13 mouse cellular contexts compared by ENCODE assay signal in genomic region chr5:142421886-142422285, GRCm38 (mm10).
"Had no signal": no experiment of that assay in that cellular context is flagged by ENCODE, and none has a peak within 500 bp of the region (broad histone marks: within the 10 kb centered on the region; RNA-seq: fewer than 3 reads in every experiment).

No protein-coding gene starts in this region.

- H3K27me3 ChIP-seq: limb, embryonic 12.5 days; liver, embryonic 15.5 days; megakaryocyte, embryonic 14.5 days; midbrain, embryonic 15.5 days; neural tube, embryonic 12.5 days had no signal

- H3K9ac ChIP-seq: limb, embryonic 12.5 days; liver, embryonic 15.5 days; midbrain, embryonic 15.5 days; neural tube, embryonic 12.5 days had no signal

- H3K4me2 ChIP-seq: limb, embryonic 12.5 days; liver, embryonic 15.5 days; midbrain, embryonic 11.5 days; midbrain, embryonic 15.5 days; neural tube, embryonic 12.5 days had no signal

- DNase-seq: kidney, postnatal 4 days; liver; lung, adult 2 months; lung, postnatal 10 days; thymus, postnatal 4 days had no signal

- ATAC-seq: midbrain, embryonic 15.5 days had no signal

- H3K9me3 ChIP-seq: limb, embryonic 12.5 days; liver, embryonic 15.5 days; megakaryocyte, embryonic 14.5 days; midbrain, embryonic 15.5 days; neural tube, embryonic 12.5 days had no signal

- H3K36me3 ChIP-seq: midbrain, embryonic 15.5 days had no signal

- H3K27ac ChIP-seq: limb, embryonic 12.5 days; liver, embryonic 15.5 days; macrophage; midbrain, embryonic 15.5 days had no signal

- H3K4me3 ChIP-seq: left cerebral cortex, adult 2 months; limb, embryonic 12.5 days; liver, embryonic 15.5 days; megakaryocyte, embryonic 14.5 days; midbrain, embryonic 15.5 days; neural tube, embryonic 12.5 days had no signal
